Mouse (Mus musculus) T-cell, adult 2 months (primary cell): ENCODE measurements at regions not wholly inside any gene's neighbourhood (a gene's known extent, or its start where the extent isn't known, plus 50 kb on each side); places are given as distances from the start of the nearest gene placed in this dataset.

ENCODE experiments used
- DNase-seq: peaks from one replicate; pipeline ENCODE4 v3.0.0; 2022; ENCODE audit warnings: low spot score

GRCm38 (mm10) chr13:84021771-84022170, 200.3 kb upstream of the Tmem161b start:
- no peak for DNase-seq

- DNase-seq: no peak
Observed at GRCm38 (mm10) chr13:84023021-84023420, 199.1 kb upstream of the Tmem161b start.

GRCm38 (mm10) chr13:84023637-84024036, 198.5 kb upstream of the Tmem161b start:
- no peak for DNase-seq

GRCm38 (mm10) chr13:84025348-84025747, 196.7 kb upstream of the Tmem161b start:
- no peak for DNase-seq

- DNase-seq: no peak
Observed at GRCm38 (mm10) chr13:84047736-84048135, 174.4 kb upstream of the Tmem161b start.

- no peak for DNase-seq
Observed at GRCm38 (mm10) chr13:84052221-84052620, 169.9 kb upstream of the Tmem161b start.

- DNase-seq: no peak
Observed at GRCm38 (mm10) chr13:84054956-84055355, 167.1 kb upstream of the Tmem161b start.

GRCm38 (mm10) chr13:84055576-84055975, 166.5 kb upstream of the Tmem161b start:
- DNase-seq: no peak

GRCm38 (mm10) chr13:84056451-84056850, 165.6 kb upstream of the Tmem161b start:
- no peak for DNase-seq

- no peak for DNase-seq
Observed at GRCm38 (mm10) chr13:84056998-84057397, 165.1 kb upstream of the Tmem161b start.

GRCm38 (mm10) chr13:84057456-84057855, 164.6 kb upstream of the Tmem161b start:
- DNase-seq: no peak

- no peak for DNase-seq
Observed at GRCm38 (mm10) chr13:84058251-84058650, 163.8 kb upstream of the Tmem161b start.

GRCm38 (mm10) chr13:84059031-84059651, 163.0 kb upstream of the Tmem161b start:
- DNase-seq: no peak

- DNase-seq: no peak
Observed at GRCm38 (mm10) chr13:84059661-84060452, 162.2 kb upstream of the Tmem161b start.

- DNase-seq: no peak
Observed at GRCm38 (mm10) chr13:84060453-84060834, 161.7 kb upstream of the Tmem161b start.

GRCm38 (mm10) chr13:84060906-84061305, 161.2 kb upstream of the Tmem161b start:
- no peak for DNase-seq

- DNase-seq: no peak
Observed at GRCm38 (mm10) chr13:84061820-84062480, 160.1 kb upstream of the Tmem161b start.

- no peak for DNase-seq
Observed at GRCm38 (mm10) chr13:84062616-84063015, 159.5 kb upstream of the Tmem161b start.

GRCm38 (mm10) chr13:84063406-84063805, 158.7 kb upstream of the Tmem161b start:
- no peak for DNase-seq

GRCm38 (mm10) chr13:84064291-84064940, 157.7 kb upstream of the Tmem161b start:
- DNase-seq: no peak

GRCm38 (mm10) chr13:84065256-84065898, 156.7 kb upstream of the Tmem161b start:
- no peak for DNase-seq
